Mouse (Mus musculus): ENCODE results near the gene Iqcg. TPM values are rescaled to one million over a fixed set of nuclear protein-coding genes. Genes with fewer than 3 reads are reported as not detected.

Iqcg gene
- polyA plus RNA-seq, 1 experiment from 2014 or later: 7.9 TPM

DNA sequence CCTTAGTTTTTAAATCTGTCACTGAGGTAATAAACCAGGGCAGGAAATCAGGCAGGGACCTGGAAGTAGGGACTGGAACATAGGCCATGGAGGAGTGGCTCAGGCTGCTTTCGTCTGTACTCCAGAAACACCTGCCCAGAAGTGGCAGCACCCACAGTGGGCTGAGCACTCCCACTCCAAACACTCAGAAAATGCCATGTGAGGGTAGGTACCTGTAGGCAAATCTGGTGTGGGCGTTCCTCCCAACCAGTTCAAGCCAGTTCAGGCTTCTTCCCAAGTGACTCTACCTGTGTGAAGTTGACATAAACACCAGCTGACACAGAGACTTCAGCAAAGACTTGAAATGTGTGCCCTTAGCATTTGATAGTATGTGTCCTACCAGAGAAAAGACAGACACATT lies 71.4 kb downstream of the Iqcg start:
- no peak for DNase-seq (ENCODE audit: low read depth, low spot score)
- in situ Hi-C loops (cut with MboI; ENCODE audit: low pct_unique_long_range_greater_than_20kb): no loop called here

GRCm38 (mm10) chr16:32981405-32981804 lies 74.6 kb downstream of the Iqcg start:
- POLR2A ChIA-PET: no interaction called here
- CTCF ChIA-PET: no interaction called here
- no peak for TF ChIP-seq CTCF (IDR thresholded peaks at IDR 0.05)
- no peak for ATAC-seq
- in situ Hi-C loops (cut with MboI; ENCODE audit: low pct_unique_long_range_greater_than_20kb): no loop called here
- H3K27me3 ChIP-seq: no peaks in the 10 kb centered on the region
- DNase-seq (ENCODE audit: low read depth, low spot score): no peak

More for the DNA sequence above, 71.4 kb downstream of the Iqcg start:
- no peak for ATAC-seq
- no peaks in the 10 kb centered on the region for H3K27me3 ChIP-seq
- ChIA-PET CTCF (no interaction called here), POLR2A (no interaction called here)
- no peak for TF ChIP-seq CTCF (IDR thresholded peaks at IDR 0.05)

DNA sequence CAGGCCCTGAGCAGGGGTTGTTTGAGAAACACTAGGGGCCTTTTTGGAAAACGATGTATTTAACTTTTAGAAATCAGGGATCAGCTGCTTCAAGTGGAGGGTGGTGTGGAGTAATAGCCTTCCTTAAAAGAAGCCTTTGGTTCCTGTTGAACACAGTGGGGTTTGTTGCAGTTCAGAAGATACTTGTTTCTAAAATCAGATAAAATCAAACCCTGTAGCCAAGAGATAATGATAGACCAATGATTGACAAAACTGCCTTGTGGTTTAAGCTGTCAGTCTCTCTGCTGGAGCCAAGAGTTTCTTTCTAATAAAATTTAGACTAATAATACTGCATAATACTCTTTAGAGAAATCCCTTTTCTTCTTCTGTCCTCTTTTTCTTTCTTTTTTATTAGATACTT lies 75.8 kb downstream of the Iqcg start:
- ATAC-seq: no peak
- ChIA-PET POLR2A (no interaction called here), CTCF (no interaction called here)
- no peak for DNase-seq (ENCODE audit: low read depth, low spot score)
- H3K27me3 ChIP-seq: no peaks in the 10 kb centered on the region
- no peak for TF ChIP-seq CTCF (IDR thresholded peaks at IDR 0.05)
- in situ Hi-C loops (cut with MboI; ENCODE audit: low pct_unique_long_range_greater_than_20kb): no loop called here

DNA sequence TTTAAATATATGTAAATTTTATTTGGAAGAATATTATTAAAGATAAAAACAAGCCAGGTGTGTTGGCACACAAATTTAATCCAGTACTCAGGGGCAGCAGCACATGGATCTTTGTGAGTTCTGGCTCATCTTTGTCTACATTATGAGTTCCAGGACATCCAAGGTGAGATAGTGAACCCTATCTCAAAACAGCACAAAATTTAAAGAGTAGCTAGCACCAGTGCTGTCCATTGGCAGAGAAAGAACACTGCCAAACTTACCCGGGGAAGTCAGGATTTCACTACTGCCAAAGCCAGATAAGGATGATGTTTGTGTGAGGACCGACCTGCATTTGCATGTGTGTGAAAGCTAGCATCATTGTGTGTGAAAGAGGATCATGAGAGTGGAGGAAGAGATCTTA lies 83.0 kb downstream of the Iqcg start:
- TF ChIP-seq CTCF (IDR thresholded peaks at IDR 0.05): no peak
- in situ Hi-C loops (cut with MboI; ENCODE audit: low pct_unique_long_range_greater_than_20kb): no loop called here
- no peak for ATAC-seq
- H3K27me3 ChIP-seq: no peaks in the 10 kb centered on the region
- no peak for DNase-seq (ENCODE audit: low read depth, low spot score)
- ChIA-PET CTCF (no interaction called here), POLR2A (no interaction called here)

DNA sequence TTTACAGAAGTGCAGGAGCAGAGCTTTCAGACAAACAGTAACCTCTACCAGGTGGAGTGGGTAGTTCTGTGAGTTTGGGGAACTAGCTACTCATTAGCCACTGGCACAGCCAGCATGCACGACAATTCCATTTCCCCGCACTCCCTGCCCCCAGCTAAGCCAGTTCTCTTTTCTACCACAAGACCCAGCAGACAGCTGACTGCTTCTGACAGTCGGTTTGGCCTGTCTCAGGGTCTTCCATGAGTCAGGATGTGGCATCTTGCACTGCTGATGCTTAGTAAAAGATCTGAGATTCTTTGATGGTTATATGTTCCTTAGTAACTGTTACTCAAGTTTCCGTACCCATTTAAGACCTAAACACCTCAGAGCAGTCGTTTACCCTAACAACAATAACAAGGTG lies 83.5 kb downstream of the Iqcg start:
- ATAC-seq (no peak), DNase-seq (ENCODE audit: low read depth, low spot score) (no peak)
- TF ChIP-seq CTCF (IDR thresholded peaks at IDR 0.05): no peak
- in situ Hi-C loops (cut with MboI; ENCODE audit: low pct_unique_long_range_greater_than_20kb): no loop called here
- ChIA-PET POLR2A (no interaction called here), CTCF (interaction anchor here (1.2 to 1.4 kb wide), 2 partner anchors 9 to 13 kb away, joined by 4 to 5 read pairs; no protein-coding TSS in a partner anchor)
- H3K27me3 ChIP-seq: no peaks in the 10 kb centered on the region

Other genes with a start within 250 kb of the Iqcg start
- not detected for gene Smbd1, start 245.7 kb downstream of the Iqcg start, polyA plus RNA-seq (2021)
- gene Fyttd1, start 178.7 kb downstream of the Iqcg start, polyA plus RNA-seq (2021): 108 TPM
- 39.2 TPM for gene Rubcn, start 178.5 kb downstream of the Iqcg start, polyA plus RNA-seq (2021)
- 24.5 TPM for gene Lrch3, start 142.1 kb downstream of the Iqcg start, polyA plus RNA-seq (2021)
- 769 TPM for gene Rpl35a, start 235 bp upstream of the Iqcg start, polyA plus RNA-seq (2021)
- gene Lmln, start 6.3 kb upstream of the Iqcg start, polyA plus RNA-seq (2021): 3.8 TPM
- 24.8 TPM for gene Osbpl11, start 128.9 kb upstream of the Iqcg start, polyA plus RNA-seq (2021)
- gene Snx4, start 195.2 kb upstream of the Iqcg start, polyA plus RNA-seq (2021): 80.8 TPM

Data from Patski (cell line).